Comparison of ENCODE assay signal across 9 mouse cellular contexts in genomic region chr2:155073347-155073746, GRCm38 (mm10). TPM values are rescaled to one million over a fixed set of nuclear protein-coding genes. Genes with fewer than 3 reads are reported as not detected.
DNase-seq lines count a peak whose midpoint lies in the region; ATAC-seq and TF ChIP-seq lines count a peak whose summit lies in the region.
"Had no signal": no experiment of that assay in that cellular context is flagged by ENCODE, and none has a peak within 500 bp of the region (broad histone marks: within the 10 kb centered on the region; RNA-seq: fewer than 3 reads in every experiment).

No protein-coding gene starts in this region.

- dilution Hi-C loops in CH12.LX (cut with MboI; ENCODE audit: extremely low pct_ligation_motif_present, extremely low pct_unique_long_range_greater_than_20kb, low sequenced_read_pairs), result no loop called here

- TF ChIP-seq RAD21 in CH12.LX (IDR thresholded peaks at IDR 0.05; ENCODE audit: low read depth, low read length), result no peak

- H3K9ac ChIP-seq in CH12.LX (ENCODE audit: insufficient read depth, low read depth), result peak overlapping the region; percentile 91
- H3K9ac ChIP-seq in forebrain, embryonic 15.5 days (replicated peaks), result peak overlapping the region; percentile 91
- peak overlapping the region; percentile 88 for H3K9ac ChIP-seq in liver, embryonic 14.5 days (replicated peaks)

- DNase-seq in heart, embryonic 10.5 days (ENCODE audit: low spot score), result no peak
- DNase-seq in heart, adult 18-20 months, result no peak
- DNase-seq in CH12.LX (ENCODE audit: extremely low read depth), result no peak
- DNase-seq in liver, embryonic 14.5 days (ENCODE audit: low read depth in 3 of 3, low spot score in 3 of 3), result no peak
- no peak for DNase-seq in spleen, postnatal 36 days (ENCODE audit: low spot score in 2 of 2)
- no peak for DNase-seq in right cerebral cortex, adult 2 months (ENCODE audit: low spot score in 2 of 2)
- no peak for DNase-seq in cerebellum, adult 18-20 months

- peak overlapping the region; percentile 95 for H3K27ac ChIP-seq in heart, embryonic 10.5 days
- no peak overlapping the region for H3K27ac ChIP-seq in CH12.LX (ENCODE audit: insufficient read depth, low read depth)
- peak overlapping the region; percentile 89 for H3K27ac ChIP-seq in forebrain, embryonic 15.5 days (replicated peaks)
- H3K27ac ChIP-seq in liver, embryonic 14.5 days, result peak overlapping the region; percentile 54

- in situ Hi-C loops in CH12.LX (cut with MboI; ENCODE audit: low pct_ligation_motif_present, low pct_unique_long_range_greater_than_20kb, low sequenced_read_pairs), result no loop called here

- WGBS in heart, embryonic 10.5 days, result 26% methylated on average over 3 of the region's 3 CpGs
- WGBS in forebrain, embryonic 15.5 days, result 19% methylated on average over 3 of the region's 3 CpGs
- WGBS in liver, embryonic 14.5 days (ENCODE audit: insufficient replicate concordance), result 10% methylated on average over 3 of the region's 3 CpGs

- ATAC-seq in forebrain, embryonic 15.5 days (replicated peaks), result no peak
- ATAC-seq in liver, embryonic 14.5 days (ENCODE audit: insufficient read depth), result no peak

- no peak for TF ChIP-seq EP300 in CH12.LX (IDR thresholded peaks at IDR 0.05; ENCODE audit: low read length)
- TF ChIP-seq EP300 in liver, embryonic 14.5 days (IDR thresholded peaks at IDR 0.05; ENCODE audit: low read depth), result no peak

- peak overlapping the region; percentile 76 for H3K4me3 ChIP-seq in heart, embryonic 10.5 days
- H3K4me3 ChIP-seq in CH12.LX (replicated peaks in 1 of 3; ENCODE audit: low read depth in 2 of 3, low read length in 2 of 3, poor library complexity in 1 of 3), result peak overlapping the region; percentile 69 to 83 (median 76)
- peak overlapping the region; percentile 93 for H3K4me3 ChIP-seq in forebrain, embryonic 15.5 days
- peak overlapping the region; percentile 75 to 79 for H3K4me3 ChIP-seq in liver, embryonic 14.5 days (ENCODE audit: insufficient read depth in 1 of 2, low read depth in 2 of 2, low read length in 2 of 2)

- peak overlapping the region; percentile 80 for H3K4me2 ChIP-seq in CH12.LX (ENCODE audit: insufficient read depth, low read depth, poor library complexity, severe bottlenecking)
- H3K4me2 ChIP-seq in forebrain, embryonic 15.5 days (replicated peaks), result peak overlapping the region; percentile 67
- H3K4me2 ChIP-seq in liver, embryonic 14.5 days (ENCODE audit: low read depth), result peak overlapping the region; percentile 88

- no peak for TF ChIP-seq CTCF in CH12.LX (conservative IDR thresholded peaks at IDR 0.05 in 1 of 2, IDR thresholded peaks at IDR 0.05 in 1 of 2; ENCODE audit: low read depth in 2 of 2, low read length in 2 of 2)
- no peak for TF ChIP-seq CTCF in liver, embryonic 14.5 days (IDR thresholded peaks at IDR 0.05; ENCODE audit: low read depth)

- no peaks in the 10 kb centered on the region for H3K27me3 ChIP-seq in heart, embryonic 10.5 days (ENCODE audit: insufficient read depth, poor library complexity, severe bottlenecking)
- no peaks in the 10 kb centered on the region for H3K27me3 ChIP-seq in CH12.LX (replicated peaks)
- H3K27me3 ChIP-seq in forebrain, embryonic 15.5 days, result no peaks in the 10 kb centered on the region
- no peaks in the 10 kb centered on the region for H3K27me3 ChIP-seq in liver, embryonic 14.5 days (ENCODE audit: control insufficient read depth, insufficient read depth, low read length)

- H3K9me3 ChIP-seq in heart, embryonic 10.5 days, result no peaks in the 10 kb centered on the region
- no peaks in the 10 kb centered on the region for H3K9me3 ChIP-seq in CH12.LX (replicated peaks; ENCODE audit: low read length)
- no peaks in the 10 kb centered on the region for H3K9me3 ChIP-seq in forebrain, embryonic 15.5 days
- no peaks in the 10 kb centered on the region for H3K9me3 ChIP-seq in liver, embryonic 14.5 days (ENCODE audit: control insufficient read depth, low read length)

- peaks cover 56% of the 10 kb centered on the region for H3K79me2 ChIP-seq in CH12.LX (replicated peaks; ENCODE audit: control insufficient read depth, extremely low read depth, insufficient read depth, poor library complexity, severe bottlenecking)

- TF ChIP-seq POLR2A in CH12.LX (IDR thresholded peaks at IDR 0.05; ENCODE audit: low read depth, low read length), result no peak

- peaks cover 22% of the 10 kb centered on the region for H3K4me1 ChIP-seq in heart, embryonic 10.5 days
- peaks cover 9 to 35% of the 10 kb centered on the region in 2 experiments; a peak in 3 of 4 replicates for H3K4me1 ChIP-seq in CH12.LX (ENCODE audit: control insufficient read depth in 1 of 2, insufficient read depth in 2 of 2)
- H3K4me1 ChIP-seq in forebrain, embryonic 15.5 days, result peaks cover 23% of the 10 kb centered on the region
- peaks cover 13 to 32% of the 10 kb centered on the region in 2 experiments for H3K4me1 ChIP-seq in liver, embryonic 14.5 days (replicated peaks; ENCODE audit: control insufficient read depth in 2 of 2, insufficient read depth in 2 of 2, low read length in 1 of 2)

- H3K36me3 ChIP-seq in heart, embryonic 10.5 days, result peaks cover 7% of the 10 kb centered on the region
- H3K36me3 ChIP-seq in CH12.LX (replicated peaks in 1 of 2; ENCODE audit: control insufficient read depth in 1 of 2, insufficient read depth in 1 of 2, low read length in 1 of 2), result peaks cover 8 to 23% of the 10 kb centered on the region in 2 experiments
- peaks cover under 1% of the 10 kb centered on the region; the same call in 1 of the 2 replicates for H3K36me3 ChIP-seq in forebrain, embryonic 15.5 days
- peaks cover 2% of the 10 kb centered on the region for H3K36me3 ChIP-seq in liver, embryonic 14.5 days (replicated peaks; ENCODE audit: control insufficient read depth, insufficient read depth, low read depth)

TF ChIP-seq in CH12.LX, 34 proteins besides CTCF, POLR2A, EP300 and RAD21:
- TF ChIP-seq NELFE (IDR thresholded peaks at IDR 0.05; ENCODE audit: low read depth, low read length) (no peak), ZMIZ1 (IDR thresholded peaks at IDR 0.05; ENCODE audit: low read depth, low read length) (no peak), USF1 (IDR thresholded peaks at IDR 0.05; ENCODE audit: low read depth, low read length) (no peak), JUND (conservative IDR thresholded peaks at IDR 0.05; ENCODE audit: low read depth, low read length) (no peak), BHLHE40 (IDR thresholded peaks at IDR 0.05; ENCODE audit: low read depth, low read length) (no peak), SIN3A (IDR thresholded peaks at IDR 0.05; ENCODE audit: low read length) (no peak; the same call in 1 of the 2 replicates)

RNA-seq across cellular contexts. Expression of gene Ahcy, which starts 0.9 kb away (rescaled TPM):
- polyA plus RNA-seq in heart, embryonic 10.5 days (2016; fragmentation: Nextera tagmentation; extraction: Ambion mirVana), result 74.0 and 80.8 TPM in 2 replicates
- 10 to 100 TPM; 10.4 to 16.4 TPM for total RNA-seq in heart, adult 18-20 months (2021)
- total RNA-seq in CH12.LX (2012; rRNA removed), result 514 and 556 TPM in 2 replicates
- 529 and 543 TPM in 2 replicates for total RNA-seq in CH12.LX (2014; rRNA removed)
- 364 and 444 TPM in 2 replicates for polyA plus RNA-seq in CH12.LX (2012; ENCODE audit: insufficient read length, low read depth)
- 44.8 and 48.0 TPM in 2 replicates for polyA plus RNA-seq in forebrain, embryonic 15.5 days (2015; fragmentation: Nextera tagmentation; extraction: Ambion mirVana)
- 88.4 and 89.4 TPM in 2 replicates for polyA plus RNA-seq in liver, embryonic 14.5 days (2012; rRNA removed)
- 61.3 and 65.7 TPM in 2 replicates for polyA plus RNA-seq in liver, embryonic 14.5 days (2014; fragmentation: Nextera tagmentation; extraction: Ambion mirVana)

RNA-seq across cellular contexts. Expression of gene Gm14226, which starts 55.3 kb away (rescaled TPM):
- 2.7 and 12.6 TPM in 2 replicates for polyA plus RNA-seq in heart, embryonic 10.5 days (2016; fragmentation: Nextera tagmentation; extraction: Ambion mirVana)
- total RNA-seq in heart, adult 18-20 months (2021), result under 1 TPM; 0.15 to 0.20 TPM
- total RNA-seq in CH12.LX (2012; rRNA removed) (0.13 TPM in 1 of 2 replicates, not detected in the other), CH12.LX (2014; rRNA removed) (not detected in 2 replicates)
- polyA plus RNA-seq in CH12.LX (2012; ENCODE audit: insufficient read length, low read depth), result 0.10 TPM in 1 of 2 replicates, not detected in the other
- 0.13 and 0.18 TPM in 2 replicates for polyA plus RNA-seq in forebrain, embryonic 15.5 days (2015; fragmentation: Nextera tagmentation; extraction: Ambion mirVana)
- polyA plus RNA-seq in liver, embryonic 14.5 days (2012; rRNA removed), result 0.14 and 0.16 TPM in 2 replicates
- 0.36 and 0.49 TPM in 2 replicates for polyA plus RNA-seq in liver, embryonic 14.5 days (2014; fragmentation: Nextera tagmentation; extraction: Ambion mirVana)
- total RNA-seq: hematopoietic stem cell, adult 5-6 weeks had no signal

RNA-seq across cellular contexts. Expression of gene Itch, which starts 60.0 kb away (rescaled TPM):
- polyA plus RNA-seq in heart, embryonic 10.5 days (2016; fragmentation: Nextera tagmentation; extraction: Ambion mirVana), result 43.9 and 45.1 TPM in 2 replicates
- 10 to 100 TPM; 22.9 to 27.0 TPM for total RNA-seq in heart, adult 18-20 months (2021)
- total RNA-seq in CH12.LX (2012; rRNA removed) (28.5 and 31.1 TPM in 2 replicates), CH12.LX (2014; rRNA removed) (46.6 and 51.4 TPM in 2 replicates)
- 23.0 and 25.3 TPM in 2 replicates for polyA plus RNA-seq in CH12.LX (2012; ENCODE audit: insufficient read length, low read depth)
- polyA plus RNA-seq in forebrain, embryonic 15.5 days (2015; fragmentation: Nextera tagmentation; extraction: Ambion mirVana), result 48.8 and 49.8 TPM in 2 replicates
- 4.7 and 6.0 TPM in 2 replicates for polyA plus RNA-seq in liver, embryonic 14.5 days (2012; rRNA removed)
- polyA plus RNA-seq in liver, embryonic 14.5 days (2014; fragmentation: Nextera tagmentation; extraction: Ambion mirVana), result 14.2 and 14.4 TPM in 2 replicates
